Mouse (Mus musculus) CH12F3 (cell line): ENCODE results near the gene Mettl7b.

ENCODE experiments used
- in situ Hi-C: fragments of 300-500 bp; cut with MboI; formaldehyde crosslinking; loops from 2 replicates; pipeline ENCODE4 v1.14.3; 2020; ENCODE audit warnings: low sequenced_read_pairs

Mettl7b gene

DNA sequence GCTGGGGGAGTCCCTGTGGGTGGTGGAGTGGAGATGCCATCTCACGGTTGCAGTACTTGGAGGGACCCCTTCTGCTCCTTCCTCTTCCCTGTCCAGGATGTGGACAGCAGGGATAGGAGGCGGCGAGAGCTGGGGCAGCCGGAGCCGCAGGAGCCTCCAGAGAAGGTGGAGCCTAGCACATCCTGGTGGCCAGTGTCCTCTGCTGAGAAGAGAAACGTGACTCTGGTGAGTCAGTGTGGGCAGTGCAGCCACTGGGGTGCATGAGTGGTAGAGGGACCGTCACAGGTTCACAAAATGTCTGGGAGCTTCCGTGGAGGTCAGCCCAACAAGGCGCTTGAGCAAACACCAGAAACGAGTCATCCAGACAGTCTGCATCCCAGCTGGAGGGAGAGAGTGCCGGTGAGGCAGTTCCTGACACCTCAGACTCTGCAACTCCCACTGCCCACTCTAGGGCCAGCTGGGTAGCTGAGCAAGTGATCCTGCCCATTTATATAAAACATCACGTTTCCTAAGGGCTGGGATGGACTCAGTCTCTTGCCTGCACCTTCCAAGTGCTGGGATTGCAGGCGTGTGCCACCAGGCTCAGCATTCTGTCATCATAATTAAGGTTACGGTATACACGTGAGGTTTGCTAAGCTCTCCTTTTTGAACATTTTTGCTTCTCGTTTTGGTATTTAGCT, 10.4 kb downstream of the Mettl7b start:
- in situ Hi-C loops = no loop called here

DNA sequence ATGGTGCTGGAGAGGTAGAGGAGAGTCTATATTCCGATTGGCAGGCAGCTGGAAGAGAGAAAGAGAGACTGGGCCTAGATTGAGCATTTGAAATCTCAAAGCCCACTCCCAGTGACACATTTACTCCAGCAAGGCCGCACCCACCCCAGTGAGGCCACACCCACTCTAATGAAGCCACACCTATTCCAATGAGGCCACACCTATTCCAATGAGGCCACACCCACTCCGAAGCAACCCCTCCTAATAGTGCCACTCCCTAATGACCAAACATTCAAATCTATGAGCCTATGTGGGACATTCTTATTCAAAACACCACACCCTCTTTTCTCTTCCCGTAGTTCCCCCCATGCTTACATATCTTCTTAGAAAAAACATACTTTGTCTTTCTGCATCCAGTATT, 13.3 kb downstream of the Mettl7b start:
- in situ Hi-C loops = no loop called here

- in situ Hi-C loops = no loop called here
Observed at GRCm38 (mm10) chr10:128945675-128946074, 15.1 kb downstream of the Mettl7b start.

DNA sequence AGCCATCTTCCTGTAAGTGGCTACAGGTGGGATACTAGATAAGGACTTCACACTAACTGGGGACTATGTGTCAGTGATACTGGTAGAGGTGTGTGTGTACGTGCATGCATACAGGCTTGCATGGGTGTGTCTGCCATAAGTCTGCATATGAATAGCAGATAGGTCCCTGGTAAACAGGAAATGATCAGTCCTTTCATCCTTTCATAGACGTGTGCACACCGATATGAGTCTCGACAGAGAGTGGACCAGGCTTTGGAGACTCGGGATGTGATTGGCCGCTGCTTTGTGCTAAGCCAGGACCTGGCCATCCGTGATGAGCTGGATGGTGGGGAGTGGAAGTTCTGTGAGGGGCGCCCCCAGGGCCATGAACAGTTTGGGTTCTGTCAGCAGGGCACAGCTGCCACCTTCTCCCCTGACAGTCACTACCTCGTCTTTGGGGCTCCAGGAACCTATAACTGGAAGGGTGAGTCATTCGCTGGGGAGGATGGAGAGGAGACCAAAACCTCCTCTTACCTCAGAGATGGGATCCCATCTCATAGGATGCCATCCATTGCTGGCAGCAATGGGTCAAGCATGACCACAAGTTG, 20.2 kb downstream of the Mettl7b start:
- in situ Hi-C loops = no loop called here

GRCm38 (mm10) chr10:128938974-128939373, 21.8 kb downstream of the Mettl7b start:
- in situ Hi-C loops = no loop called here

DNA sequence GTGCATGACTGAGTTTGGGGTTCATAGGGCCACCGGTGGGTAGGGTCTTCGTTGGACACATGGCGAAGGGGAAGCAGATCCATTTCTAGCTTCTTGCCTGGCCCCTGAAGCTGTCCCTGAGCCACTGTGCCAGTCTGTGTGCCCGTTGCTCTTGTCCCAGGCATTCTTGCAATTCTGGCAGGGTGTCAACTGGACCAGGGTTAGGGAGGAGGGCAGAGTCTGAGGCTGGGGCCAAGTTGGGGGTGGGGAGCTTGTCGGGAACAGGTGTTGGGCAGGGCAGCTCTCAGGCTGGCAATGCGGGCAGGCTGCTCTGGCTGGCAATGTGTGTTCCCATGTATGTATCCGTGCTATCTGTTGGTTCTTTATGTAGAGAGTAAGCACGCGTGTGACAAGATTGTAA, 22.3 kb downstream of the Mettl7b start:
- in situ Hi-C loops = no loop called here

DNA sequence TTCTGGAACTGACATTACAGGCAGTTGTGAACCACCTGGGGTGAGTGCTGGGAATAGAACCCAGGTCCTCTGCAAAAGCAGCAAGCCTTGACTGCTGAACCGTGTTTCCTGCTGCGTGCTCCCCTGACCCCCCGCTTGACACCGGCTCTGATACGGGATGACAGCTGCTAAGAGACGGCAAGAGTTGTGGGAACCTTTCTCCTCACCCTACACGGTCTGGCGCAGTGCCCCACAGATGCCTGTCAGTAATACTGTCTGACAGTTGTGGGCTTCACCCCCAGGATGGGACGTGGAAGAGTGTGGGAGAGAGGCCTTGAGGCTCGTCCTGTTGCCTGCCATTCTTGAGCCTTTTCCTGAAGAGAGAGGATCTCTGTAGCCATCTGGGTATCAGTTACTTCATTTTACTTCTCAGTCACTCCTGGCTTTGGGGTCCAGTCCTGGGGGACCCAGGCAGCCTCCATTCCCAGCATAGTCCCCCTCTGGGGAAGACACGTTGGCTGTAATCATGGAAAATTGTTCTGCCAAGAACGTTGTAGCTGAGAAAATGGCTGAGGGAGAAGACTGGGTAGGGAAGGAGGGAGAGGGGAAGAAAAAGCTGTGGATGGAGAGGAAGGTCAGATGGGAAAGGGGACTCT, 22.9 kb downstream of the Mettl7b start:
- in situ Hi-C loops = no loop called here

DNA sequence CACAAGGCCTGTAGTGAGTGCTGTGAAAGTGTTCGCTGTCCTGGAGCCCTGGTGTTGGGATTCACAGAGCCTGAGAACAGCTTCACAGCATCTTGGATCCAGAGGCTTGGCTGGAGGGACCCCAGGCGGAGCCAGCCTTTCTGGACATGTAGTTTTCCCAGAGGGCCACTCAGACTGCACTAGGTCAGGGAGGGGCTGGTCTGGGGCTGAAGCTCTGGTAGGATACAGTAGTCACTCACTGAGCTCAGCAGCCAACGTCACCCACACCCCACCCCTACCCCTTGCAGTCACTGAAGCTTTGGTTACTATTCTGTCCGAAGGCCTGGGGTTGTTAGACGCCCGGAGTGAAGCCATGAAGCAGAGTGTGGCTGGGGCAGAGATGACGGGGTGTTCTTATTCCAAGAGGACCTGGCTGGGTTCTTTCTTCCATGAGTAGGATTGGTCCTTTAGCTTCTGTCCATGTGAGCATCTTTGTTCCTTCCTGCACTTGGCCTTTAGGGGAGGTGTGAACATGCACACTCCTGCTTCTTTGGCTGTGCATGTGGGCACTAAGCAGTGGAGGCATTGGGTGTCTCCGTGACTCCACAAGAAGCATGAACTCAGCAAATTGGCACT, 24.9 kb downstream of the Mettl7b start:
- in situ Hi-C loops = no loop called here

DNA sequence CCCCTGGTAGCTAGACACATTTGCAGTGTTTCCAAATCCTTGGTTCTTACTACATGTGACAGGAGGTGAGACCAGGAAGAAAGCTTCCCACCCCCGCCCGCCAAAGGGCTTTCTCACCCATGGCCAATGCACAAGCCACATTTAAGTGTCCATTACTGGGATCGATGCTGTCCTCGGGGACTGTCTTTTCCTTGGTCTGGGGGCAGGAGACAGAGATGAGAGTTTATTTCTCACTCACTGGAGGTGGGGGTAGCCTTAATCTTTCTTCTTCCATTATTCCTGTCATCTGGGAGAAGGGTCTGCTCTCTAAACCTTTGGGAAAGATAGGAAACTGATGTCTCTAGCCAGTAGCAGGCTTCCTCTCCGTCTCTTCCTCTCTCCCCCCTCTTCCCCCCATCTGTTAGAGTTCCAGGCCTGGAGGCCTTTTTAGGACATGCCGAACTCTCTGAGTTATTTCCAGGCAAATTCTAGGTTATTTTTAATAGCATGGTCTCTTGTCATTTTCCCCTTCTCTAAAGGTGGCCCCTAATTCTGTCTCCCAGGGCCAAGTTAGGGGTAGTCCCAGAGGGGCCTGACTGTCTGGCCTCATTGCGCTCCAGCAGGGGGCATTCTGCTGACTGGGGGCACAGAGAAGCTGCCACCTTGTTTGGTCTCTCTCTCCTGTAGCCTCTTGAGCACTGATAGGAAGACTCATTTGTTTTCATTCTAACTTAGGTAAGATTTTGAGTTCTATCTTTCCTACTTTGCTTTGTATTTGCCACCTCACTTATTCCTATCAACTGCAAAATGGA, 25.6 kb downstream of the Mettl7b start:
- in situ Hi-C loops = no loop called here

GRCm38 (mm10) chr10:128933976-128934721, 26.6 kb downstream of the Mettl7b start:
- in situ Hi-C loops = no loop called here

GRCm38 (mm10) chr10:128933574-128933973, 27.2 kb downstream of the Mettl7b start, which contains the start of gene Itga7:
Gene Itga7 (plus strand): TSS chr10:128933818.
- in situ Hi-C loops = no loop called here

GRCm38 (mm10) chr10:128931441-128931840, 29.3 kb downstream of the Mettl7b start:
- in situ Hi-C loops = no loop called here

GRCm38 (mm10) chr10:128929638-128930378, 31.0 kb downstream of the Mettl7b start:
- in situ Hi-C loops = no loop called here

DNA sequence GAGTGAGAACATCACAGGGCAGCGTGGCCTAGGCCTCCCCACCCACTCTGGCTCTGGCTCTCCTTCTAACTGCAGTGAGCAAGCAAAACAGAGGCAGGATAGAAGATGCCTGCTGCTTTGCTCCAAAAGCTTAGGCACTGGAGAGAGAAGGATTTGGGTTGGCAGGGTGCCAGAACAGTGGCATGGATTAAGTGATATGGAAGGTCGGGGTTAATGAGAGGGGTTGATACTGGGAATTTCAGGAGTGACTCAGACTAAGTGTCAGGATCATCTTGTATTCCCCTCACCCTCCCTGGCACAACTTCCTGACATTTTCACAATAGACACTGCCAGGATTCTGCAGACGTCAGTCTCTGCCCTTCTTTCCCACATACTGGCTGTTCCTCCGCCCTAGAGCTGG, 32.4 kb downstream of the Mettl7b start:
- in situ Hi-C loops = no loop called here

DNA sequence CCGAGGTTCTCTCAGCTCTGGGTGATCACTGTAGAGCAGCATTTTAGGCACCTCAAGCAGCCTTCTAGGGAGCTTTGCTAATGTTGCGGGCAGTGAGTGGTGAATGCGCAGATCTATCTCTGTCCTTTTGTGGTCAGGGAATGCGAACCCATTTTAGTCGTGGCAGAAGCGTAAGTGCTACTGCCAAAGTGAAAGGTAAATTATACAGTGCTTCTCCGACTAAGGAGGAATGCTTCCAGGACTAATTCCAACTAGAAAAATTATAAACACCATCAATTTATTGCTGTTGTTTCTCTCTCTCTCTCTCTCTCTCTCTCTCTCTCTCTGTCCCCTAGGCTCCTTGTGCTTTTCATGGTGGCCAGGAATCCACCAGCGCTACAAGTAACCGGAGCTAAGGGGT, 36.9 kb downstream of the Mettl7b start, which contains the start of gene Bloc1s1:
Bloc1s1 (minus strand) TSS at position 101 of the 400 bp plus-strand sequence.
- in situ Hi-C loops = no loop called here

DNA sequence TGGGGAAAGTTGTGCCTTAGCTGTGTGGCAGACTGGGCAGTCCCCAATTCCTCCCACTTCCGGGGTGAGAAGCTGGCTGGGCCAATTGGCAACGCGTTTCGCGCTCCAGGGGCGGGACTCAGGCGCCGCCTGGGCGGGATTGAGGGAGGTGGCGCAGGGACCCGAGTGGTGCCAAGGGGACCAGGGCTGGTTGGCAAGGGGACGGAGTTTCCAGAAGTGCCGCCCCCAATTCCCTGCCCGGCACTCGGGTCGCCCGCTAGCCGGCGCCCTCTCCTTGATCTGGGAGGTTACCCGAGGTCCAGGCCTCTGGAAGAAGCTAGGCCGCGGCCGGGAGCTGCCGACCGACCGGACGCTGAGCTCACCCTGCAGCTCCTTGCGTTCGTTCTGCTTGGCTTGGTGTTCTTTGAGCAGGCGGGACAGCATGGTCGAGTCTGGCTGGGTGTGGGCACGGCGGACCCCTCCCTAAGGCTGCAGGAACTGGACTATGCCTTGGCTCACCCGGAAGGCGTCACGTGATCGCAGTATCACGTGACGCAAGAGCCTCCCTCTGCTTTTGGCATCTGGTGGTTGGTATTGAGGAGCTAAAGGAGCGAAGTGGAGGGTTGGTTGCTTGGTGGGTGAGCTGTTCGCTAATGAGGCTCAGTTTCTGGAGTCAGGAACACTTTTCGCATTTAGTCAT, 37.6 kb downstream of the Mettl7b start:
- in situ Hi-C loops = no loop called here

DNA sequence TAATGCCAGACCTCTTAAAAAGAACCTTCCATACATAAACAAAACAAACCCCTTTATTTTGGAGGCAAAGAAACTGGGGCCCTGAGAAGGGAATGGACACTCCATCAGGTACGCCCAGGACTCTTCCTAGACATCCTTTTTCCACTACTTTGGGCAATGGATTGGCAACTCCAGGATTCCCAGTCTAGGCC, 38.1 kb downstream of the Mettl7b start, which contains the start of gene Rdh5:
Rdh5 (minus strand) TSS at position 67 of the 191 bp plus-strand sequence.
- in situ Hi-C loops = no loop called here

DNA sequence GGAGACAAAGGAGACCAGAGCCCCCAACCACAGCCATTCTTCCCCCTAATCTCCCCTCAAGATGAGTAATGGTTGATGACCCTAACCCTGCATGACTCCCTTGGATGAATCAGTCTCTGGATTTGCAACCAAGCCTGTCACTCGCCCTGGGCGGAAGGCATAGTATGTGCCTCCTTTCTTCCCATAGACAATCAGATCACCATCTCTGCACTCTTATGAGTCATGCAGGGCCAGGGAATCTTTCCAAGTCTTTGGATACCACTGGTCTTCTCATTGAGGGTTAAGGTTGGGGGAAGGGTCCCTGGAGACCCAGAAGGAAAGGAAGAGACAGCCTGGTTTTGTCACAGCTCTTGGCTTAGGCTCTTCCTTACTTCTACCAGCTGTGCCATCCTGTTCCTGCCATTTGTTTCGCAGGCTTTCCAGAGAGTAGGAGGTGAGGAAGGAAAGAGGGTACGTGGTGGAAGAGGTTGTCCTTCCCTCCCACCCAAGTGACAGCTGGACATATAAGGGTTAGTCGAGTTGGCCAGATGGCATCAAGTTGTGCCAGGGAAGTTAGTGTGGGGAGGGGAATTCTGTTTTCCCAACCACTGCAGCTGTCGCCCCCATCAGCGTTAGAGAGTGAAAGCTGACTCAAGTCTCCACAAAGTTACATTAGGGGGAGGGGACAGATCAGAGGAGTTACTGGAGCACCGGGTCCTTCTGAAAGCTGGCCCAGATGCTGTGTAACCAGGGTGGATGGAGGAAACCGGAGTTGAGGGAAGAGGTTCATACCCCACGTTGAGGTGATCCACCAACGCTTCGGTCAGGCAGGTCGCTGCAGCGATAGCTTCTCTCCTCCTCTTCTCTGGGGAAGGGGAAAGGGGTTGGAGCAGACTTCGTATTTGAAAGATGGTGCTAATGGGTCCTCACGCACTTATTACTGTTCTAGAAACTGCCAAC, 38.6 kb downstream of the Mettl7b start:
- in situ Hi-C loops = no loop called here
